Mouse (Mus musculus) neural tube, embryonic 14.5 days (tissue): ENCODE results near the gene Selenbp2. TPM values are rescaled to one million over a fixed set of nuclear protein-coding genes. Genes with fewer than 3 reads are reported as not detected.
"Not testable (repeated sequence)": the region's sequence is repeated elsewhere in the genome, so short reads cannot be mapped to it uniquely, and the experiment has no call there.

Source experiments
- ATAC-seq: fragments of 200-750 bp; cut with Nextera tagmentation; 2 replicates; pipeline ENCODE4 v1.8.0; 2017; ENCODE audit warnings: low read depth, mild to moderate bottlenecking, moderate TSS enrichment, moderate library complexity
- H3K27ac ChIP-seq: fragments of 300-500 bp; sonication (generic); 2 replicates; pipeline ENCODE4 v1.5.1; 2014; ENCODE audit warnings: low read depth, mild to moderate bottlenecking, control low read depth, low read length, moderate library complexity, mixed read lengths
- H3K27me3 ChIP-seq: fragments of 300-500 bp; sonication (generic); 2 replicates; pipeline ENCODE4 v1.6.1; 2014; ENCODE audit warnings: low read length; ENCODE audit not compliant: control insufficient read depth, insufficient read depth
- H3K36me3 ChIP-seq: fragments of 300-500 bp; sonication (generic); 2 replicates; pipeline ENCODE4 v1.6.1; 2014; ENCODE audit warnings: low read length, mixed read lengths; ENCODE audit not compliant: control insufficient read depth, insufficient read depth
- H3K4me1 ChIP-seq: fragments of 300-500 bp; sonication (generic); 2 replicates; pipeline ENCODE4 v1.6.1; 2014; ENCODE audit warnings: low read length; ENCODE audit not compliant: control insufficient read depth, insufficient read depth
- H3K4me2 ChIP-seq: fragments of 300-500 bp; sonication (generic); 2 replicates; pipeline ENCODE4 v1.6.1; 2014; ENCODE audit warnings: mild to moderate bottlenecking, low read depth, low read length, control low read depth
- H3K4me3 ChIP-seq: fragments of 300-500 bp; sonication (generic); 2 replicates; pipeline ENCODE4 v1.5.1; 2014; ENCODE audit warnings: low read depth, low read length, control low read depth, mixed read lengths
- H3K9ac ChIP-seq: fragments of 300-500 bp; sonication (generic); replicated peaks from 2 replicates; pipeline ENCODE4 v1.6.1; 2014; ENCODE audit warnings: low read depth, mild to moderate bottlenecking, control low read depth, low read length, mixed read lengths
- H3K9me3 ChIP-seq: fragments of 300-500 bp; sonication (generic); 2 replicates; pipeline ENCODE4 v1.6.1; 2016; ENCODE audit warnings: low read length; ENCODE audit not compliant: control insufficient read depth
- WGBS: fragments of 180-500 bp; shearing (Covaris S2); extraction: QIAGEN DNeasy Blood & Tissue Kit; methylation state at CpG from one replicate; pipeline ENCODE4 v1.1.7; 2014; 5-methylcytosine and 5-hydroxymethylcytosine counted together
- polyA plus RNA-seq: library from polyadenylated mRNA; unstranded; fragments of >200 nt; fragmentation: Nextera tagmentation; extraction: Ambion mirVana; gene quantifications from 2 replicates; pipeline ENCODE4 v1.2.1, GENCODE M21; 2014

The Selenbp2 gene
- polyA plus RNA-seq, 1 experiment from 2014 or later = 0.78 TPM

GRCm38 (mm10) chr3:94665060-94665802, 28.1 kb upstream of the Selenbp2 start:
- H3K36me3 ChIP-seq, H3K4me1 ChIP-seq, ATAC-seq, H3K27me3 ChIP-seq, H3K9me3 ChIP-seq, H3K4me2 ChIP-seq, H3K27ac ChIP-seq, H3K4me3 ChIP-seq, H3K9ac ChIP-seq: not testable (repeated sequence)
- WGBS = 91% methylated on average over 3 of the region's 5 CpGs

- not testable (repeated sequence) for H3K9ac ChIP-seq, H3K36me3 ChIP-seq, H3K4me2 ChIP-seq, H3K4me1 ChIP-seq, H3K27ac ChIP-seq, H3K27me3 ChIP-seq, H3K9me3 ChIP-seq, H3K4me3 ChIP-seq, ATAC-seq
- 47% methylated on average over 7 of the region's 7 CpGs for WGBS
These were observed 27.5 kb upstream of the Selenbp2 start for GRCm38 (mm10) chr3:94665896-94666295.

- H3K36me3 ChIP-seq, H3K27me3 ChIP-seq, H3K4me2 ChIP-seq, H3K9me3 ChIP-seq, H3K9ac ChIP-seq, H3K27ac ChIP-seq, H3K4me3 ChIP-seq, ATAC-seq, H3K4me1 ChIP-seq: not testable (repeated sequence)
- 91% methylated on average over 9 of the region's 9 CpGs for WGBS
These were observed 18.3 kb upstream of the Selenbp2 start for GRCm38 (mm10) chr3:94675101-94675500.

DNA sequence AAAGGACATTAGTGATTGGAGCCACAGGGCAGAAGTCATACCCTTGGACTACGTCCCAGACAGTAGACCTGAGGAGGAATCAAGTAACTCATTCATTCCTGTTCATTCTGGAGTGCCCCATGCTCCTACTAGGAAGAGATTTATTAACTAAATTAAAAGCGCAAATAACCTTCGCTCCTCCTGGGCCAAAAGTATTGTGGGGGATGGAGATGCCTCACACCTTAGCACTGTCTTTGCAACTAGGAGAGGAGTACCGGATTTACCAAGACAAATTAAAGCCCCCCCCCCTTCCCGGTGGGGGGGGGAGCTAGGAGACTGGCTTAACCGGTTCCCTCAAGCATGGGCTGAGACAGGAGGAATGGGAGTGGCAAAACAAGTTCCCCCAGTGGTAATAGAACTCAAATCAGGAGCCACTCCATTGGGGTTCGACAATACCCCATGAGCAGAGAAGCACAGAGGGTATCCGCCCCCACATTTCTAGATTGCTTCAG, 14.0 kb upstream of the Selenbp2 start:
- Histone ChIP-seq H3K4me2 (no peak overlapping the region), H3K36me3 (no peaks in the 10 kb centered on the region), H3K9me3 (no peaks in the 10 kb centered on the region), H3K4me3 (no peak overlapping the region), H3K27me3 (no peaks in the 10 kb centered on the region), H3K27ac (no peak overlapping the region), H3K9ac (no peak overlapping the region), H3K4me1 (no peaks in the 10 kb centered on the region)
- ATAC-seq = no peak
- WGBS = 79% methylated on average over 8 of the region's 8 CpGs

DNA sequence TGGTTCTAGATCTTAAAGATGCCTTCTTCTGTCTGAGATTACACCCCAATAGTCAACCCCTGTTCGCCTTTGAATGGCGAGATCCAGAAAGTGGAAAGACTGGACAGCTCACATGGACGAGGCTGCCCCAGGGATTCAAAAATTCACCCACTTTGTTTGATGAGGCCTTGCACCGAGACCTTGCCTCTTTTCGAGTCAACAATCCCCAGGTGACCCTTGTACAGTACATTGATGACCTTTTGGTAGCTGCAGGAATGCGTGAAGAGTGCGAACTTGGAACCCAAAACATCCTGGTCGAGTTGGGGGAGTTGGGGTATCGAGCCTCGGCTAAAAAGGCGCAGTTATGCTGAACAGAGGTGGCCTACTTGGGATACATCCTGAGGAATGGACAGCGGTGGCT, 13.3 kb upstream of the Selenbp2 start:
- H3K4me2 ChIP-seq, H3K4me1 ChIP-seq, H3K9ac ChIP-seq, H3K27me3 ChIP-seq, H3K27ac ChIP-seq, H3K4me3 ChIP-seq, ATAC-seq, H3K9me3 ChIP-seq, H3K36me3 ChIP-seq: not testable (repeated sequence)
- 94% methylated on average over 12 of the region's 12 CpGs for WGBS

- Histone ChIP-seq H3K4me2 (no peak overlapping the region), H3K27ac (no peak overlapping the region), H3K4me1 (no peaks in the 10 kb centered on the region), H3K9me3 (no peaks in the 10 kb centered on the region), H3K27me3 (no peaks in the 10 kb centered on the region), H3K9ac (no peak overlapping the region), H3K36me3 (no peaks in the 10 kb centered on the region), H3K4me3 (no peak overlapping the region)
- 93% methylated on average over 16 of the region's 16 CpGs for WGBS
- ATAC-seq = no peak
These were observed 12.6 kb upstream of the Selenbp2 start for GRCm38 (mm10) chr3:94680783-94681182.

- 90% methylated on average over 6 of the region's 6 CpGs for WGBS
- Histone ChIP-seq H3K9ac (no peak overlapping the region), H3K4me3 (no peak overlapping the region), H3K4me1 (no peaks in the 10 kb centered on the region), H3K27ac (no peak overlapping the region), H3K36me3 (no peaks in the 10 kb centered on the region), H3K9me3 (no peaks in the 10 kb centered on the region), H3K27me3 (no peaks in the 10 kb centered on the region), H3K4me2 (no peak overlapping the region)
- ATAC-seq = no peak
These were observed 9.7 kb upstream of the Selenbp2 start for GRCm38 (mm10) chr3:94683646-94684045.

- not testable (repeated sequence) for H3K9ac ChIP-seq, H3K27ac ChIP-seq, H3K4me3 ChIP-seq, H3K27me3 ChIP-seq, H3K4me2 ChIP-seq, H3K4me1 ChIP-seq, ATAC-seq, H3K36me3 ChIP-seq, H3K9me3 ChIP-seq
- 89% methylated on average over 8 of the region's 8 CpGs for WGBS
These were observed 7.2 kb upstream of the Selenbp2 start for GRCm38 (mm10) chr3:94685989-94686772.

GRCm38 (mm10) chr3:94688698-94689097, 4.7 kb upstream of the Selenbp2 start:
- WGBS = 91% methylated on average over 2 of the region's 3 CpGs
- not testable (repeated sequence) for H3K4me1 ChIP-seq, H3K36me3 ChIP-seq, H3K4me2 ChIP-seq, H3K9ac ChIP-seq, H3K9me3 ChIP-seq, H3K27ac ChIP-seq, H3K4me3 ChIP-seq, H3K27me3 ChIP-seq, ATAC-seq
